Mouse (Mus musculus) Patski (cell line): ENCODE measurements at regions not wholly inside any gene's neighbourhood (a gene's known extent, or its start where the extent isn't known, plus 50 kb on each side); places are given as distances from the start of the nearest gene placed in this dataset.

Source experiments
- ATAC-seq: fragments of 100-300 bp; one replicate; pipeline ENCODE4 v1.8.0; 2021
- CTCF ChIA-PET: fragments of 350-600 bp; sonication (Branson Sonifier 250); formaldehyde crosslinking; loops from one replicate; lab custom pipeline; 2022; ENCODE audit warnings: inconsistent platforms; lab: Charles Lee
- POLR2A ChIA-PET: fragments of 350-600 bp; sonication (Branson Sonifier 250); formaldehyde crosslinking; loops from one replicate; lab custom pipeline; 2022; ENCODE audit warnings: antibody characterized with exemption, inconsistent platforms; lab: Charles Lee
- DNase-seq: peaks from one replicate; pipeline ENCODE4 v3.0.0-alpha.2; 2011; ENCODE audit warnings: low read depth, low spot score
- H3K27me3 ChIP-seq: fragments of 371-371 bp; one replicate; pipeline ENCODE4 v1.5.1; 2021
- CTCF ChIP-seq: fragments of 100-300 bp; IDR thresholded peaks from one replicate; pipeline ENCODE4 v1.5.1; 2021
- in situ Hi-C: fragments of 300-500 bp; cut with MboI; formaldehyde crosslinking; loops from 3 replicates; pipeline ENCODE4 v1.11.1; 2018; ENCODE audit warnings: low pct_unique_long_range_greater_than_20kb, mixed read lengths

DNA sequence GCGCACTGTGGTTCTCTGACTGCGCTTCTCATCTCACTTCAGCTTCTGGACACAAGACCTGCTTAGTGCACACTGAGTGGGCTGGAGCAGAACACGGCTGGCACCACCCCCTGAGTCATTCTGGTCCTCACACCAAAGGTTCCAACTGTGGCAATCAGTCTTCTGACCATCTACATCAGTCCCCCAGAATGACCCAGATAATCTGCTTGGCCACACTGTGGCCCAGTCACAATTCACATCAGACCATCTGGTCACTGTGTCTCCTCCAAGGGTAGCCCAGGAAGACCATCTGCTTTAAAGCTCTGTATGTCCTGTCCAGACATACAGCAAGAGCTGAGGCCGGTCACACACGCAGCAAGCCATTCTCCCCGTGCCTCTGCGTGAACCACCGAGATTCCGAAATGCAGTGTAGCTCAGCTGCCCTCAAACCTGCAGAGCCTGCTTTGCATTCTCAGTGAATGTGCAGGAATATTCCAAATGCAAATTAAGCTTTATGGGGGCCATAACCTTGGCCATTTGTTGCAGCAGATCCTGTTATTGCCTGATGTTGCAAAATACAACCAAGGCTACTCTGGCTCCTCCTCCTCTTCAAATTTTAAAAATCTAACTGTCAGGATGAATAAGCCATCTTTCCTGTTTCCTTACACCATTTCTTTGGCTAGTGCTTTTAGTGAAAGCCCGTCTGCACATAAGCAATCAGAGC is 135.1 kb upstream of the Azi2 start:
- in situ Hi-C loops: no loop called here
- H3K27me3 ChIP-seq: peaks cover 5% of the 10 kb centered on the region
- TF ChIP-seq CTCF: no peak
- ChIA-PET CTCF (interaction anchor here (1.3 kb wide), 1 partner anchor 10 kb away, joined by 3 read pairs; no protein-coding TSS in a partner anchor), POLR2A (no interaction called here)
- no peak for DNase-seq
- ATAC-seq: no peak

DNA sequence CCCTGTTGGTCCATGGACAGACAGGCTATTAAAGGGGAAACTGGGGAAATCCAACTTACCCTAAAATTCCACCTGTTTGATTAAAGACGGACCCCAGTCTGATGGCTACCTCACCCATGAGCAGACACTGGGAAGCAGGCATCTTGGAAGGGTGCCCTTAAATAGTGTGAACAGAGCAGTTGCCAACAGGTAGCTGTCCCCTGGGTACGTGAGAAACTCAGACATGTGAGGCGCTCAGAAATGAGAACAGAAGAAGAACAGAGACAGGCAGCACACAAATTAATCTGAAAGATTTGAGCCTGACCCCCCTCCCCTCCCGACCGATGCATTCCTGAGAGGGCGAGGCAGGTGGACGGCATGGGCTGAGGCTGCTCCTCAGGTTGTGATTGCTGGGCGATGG is 135.7 kb upstream of the Azi2 start:
- in situ Hi-C loops: no loop called here

DNA sequence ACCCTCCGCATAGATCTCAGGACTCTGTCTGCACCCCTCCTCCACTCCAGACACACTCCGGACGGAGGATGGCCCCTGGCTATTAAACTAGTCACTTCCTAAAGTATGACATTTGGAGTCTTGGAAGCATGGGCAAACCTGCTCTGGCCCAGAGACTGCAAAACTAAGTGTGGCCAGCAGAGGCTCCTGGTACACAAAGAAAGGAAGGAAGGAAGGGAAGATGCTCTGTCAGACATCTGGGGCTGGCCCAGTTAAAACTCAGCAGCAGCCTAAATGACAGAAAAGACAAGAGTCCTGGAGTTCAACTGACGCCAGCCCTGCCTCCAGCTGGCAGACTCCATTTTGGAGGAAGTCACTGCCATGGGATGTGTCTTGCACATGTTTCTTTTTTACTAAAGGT is 137.3 kb upstream of the Azi2 start:
- in situ Hi-C loops: no loop called here
- ChIA-PET POLR2A (no interaction called here), CTCF (interaction anchor here (1.0 to 1.4 kb wide), 2 partner anchors 64 to 137 kb away, joined by 5 read pairs; partner anchors contain the start of gene Azi2)
- H3K27me3 ChIP-seq: peaks cover 5% of the 10 kb centered on the region
- DNase-seq (no peak), ATAC-seq (peak; percentile 75)
- TF ChIP-seq CTCF: peak; percentile 81

More for the DNA sequence above, 135.7 kb upstream of the Azi2 start:
- no peak for ATAC-seq
- DNase-seq: no peak
- ChIA-PET POLR2A (no interaction called here), CTCF (interaction anchor here (1.3 kb wide), 1 partner anchor 10 kb away, joined by 3 read pairs; no protein-coding TSS in a partner anchor)
- H3K27me3 ChIP-seq: peaks cover 5% of the 10 kb centered on the region
- no peak for TF ChIP-seq CTCF

DNA sequence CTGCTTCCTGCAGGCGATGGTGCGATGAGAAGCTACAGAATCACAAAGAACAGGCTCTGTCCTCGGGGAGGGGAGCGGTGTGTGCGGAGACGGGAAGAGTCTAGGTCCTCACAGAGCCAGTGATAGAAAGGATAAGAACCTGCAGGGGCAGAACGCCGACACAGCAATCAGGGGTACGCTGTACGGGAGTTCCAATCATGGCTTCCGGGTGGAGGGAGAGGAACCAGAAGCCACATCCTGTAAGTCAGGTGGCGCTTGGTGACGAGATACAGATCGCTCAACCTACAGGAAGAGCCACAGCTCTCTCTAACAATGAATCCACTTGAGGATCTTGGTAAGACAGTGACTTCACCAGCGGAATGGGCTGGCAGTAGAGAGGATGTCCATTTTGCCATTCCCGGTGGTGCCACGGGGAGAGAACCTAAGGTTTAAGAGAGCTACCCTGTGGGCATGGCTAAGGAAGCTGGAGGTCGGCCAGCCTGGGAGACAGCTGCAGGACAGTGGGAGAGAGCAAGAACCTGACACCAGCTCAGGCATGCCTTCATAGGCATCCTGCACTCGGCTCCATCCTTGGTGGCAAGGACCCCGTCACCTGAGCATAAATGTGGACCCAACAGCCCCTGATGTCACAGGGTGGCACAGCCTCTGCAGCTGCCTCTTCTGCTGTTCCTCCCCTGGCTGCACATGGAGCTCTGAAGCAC is 137.9 kb upstream of the Azi2 start:
- ATAC-seq: peak; percentile 8
- no peak for DNase-seq
- ChIA-PET CTCF (interaction anchor here (1.0 to 1.4 kb wide), 2 partner anchors 64 to 138 kb away, joined by 5 read pairs; partner anchors contain the start of gene Azi2), POLR2A (no interaction called here)
- TF ChIP-seq CTCF: no peak
- in situ Hi-C loops: no loop called here
- peaks cover 5% of the 10 kb centered on the region for H3K27me3 ChIP-seq

DNA sequence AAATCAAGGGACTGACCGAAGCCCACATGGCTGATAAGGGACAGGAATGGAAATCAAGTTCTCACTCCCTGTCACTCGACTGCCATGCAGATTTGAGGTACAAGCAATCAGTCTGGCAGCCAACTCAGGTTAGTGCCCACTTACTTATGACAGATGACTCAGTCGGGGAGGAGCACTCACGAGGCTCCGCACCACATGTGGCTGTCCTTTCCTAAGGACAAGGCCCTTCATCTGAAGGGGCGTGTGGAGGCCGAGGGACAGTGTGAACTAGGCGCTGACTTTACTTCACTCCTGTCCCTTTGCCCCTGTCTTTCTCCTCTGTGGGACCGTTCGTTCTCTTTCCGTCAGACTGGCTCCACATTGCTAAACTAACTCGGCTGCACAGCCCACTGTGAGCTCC is 139.7 kb upstream of the Azi2 start:
- in situ Hi-C loops: no loop called here
- ChIA-PET POLR2A (no interaction called here), CTCF (interaction anchor here (1.4 kb wide), 1 partner anchor 12 kb away, joined by 3 read pairs; no protein-coding TSS in a partner anchor)
- no peak for ATAC-seq
- H3K27me3 ChIP-seq: peaks cover 5% of the 10 kb centered on the region
- no peak for TF ChIP-seq CTCF
- no peak for DNase-seq

DNA sequence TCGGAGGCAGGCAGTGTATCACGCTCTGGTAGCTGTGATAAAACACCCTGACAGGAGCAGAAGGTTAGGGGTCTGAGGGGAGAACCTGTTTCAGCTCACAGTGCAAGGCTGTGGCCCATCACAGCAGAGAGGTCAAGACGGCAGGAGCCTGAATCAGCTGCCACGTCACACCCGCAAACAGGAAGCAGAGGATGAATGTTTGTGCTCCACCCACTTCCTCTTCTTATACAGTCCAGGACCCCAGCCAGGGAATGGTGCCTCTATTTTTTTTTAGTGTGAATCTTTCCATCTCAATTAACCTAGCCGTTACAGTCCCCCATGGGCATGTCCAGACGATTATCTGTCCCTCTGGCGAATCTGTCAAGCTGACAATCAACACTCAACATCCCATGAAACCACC is 143.8 kb upstream of the Azi2 start:
- H3K27me3 ChIP-seq: peaks cover 8% of the 10 kb centered on the region
- CTCF ChIA-PET: no interaction called here
- in situ Hi-C loops: loop anchor here (10.0 kb wide), 1 partner anchor 138 kb away; no protein-coding TSS in a partner anchor
- POLR2A ChIA-PET: no interaction called here
- TF ChIP-seq CTCF: no peak
- ATAC-seq (no peak), DNase-seq (no peak)

DNA sequence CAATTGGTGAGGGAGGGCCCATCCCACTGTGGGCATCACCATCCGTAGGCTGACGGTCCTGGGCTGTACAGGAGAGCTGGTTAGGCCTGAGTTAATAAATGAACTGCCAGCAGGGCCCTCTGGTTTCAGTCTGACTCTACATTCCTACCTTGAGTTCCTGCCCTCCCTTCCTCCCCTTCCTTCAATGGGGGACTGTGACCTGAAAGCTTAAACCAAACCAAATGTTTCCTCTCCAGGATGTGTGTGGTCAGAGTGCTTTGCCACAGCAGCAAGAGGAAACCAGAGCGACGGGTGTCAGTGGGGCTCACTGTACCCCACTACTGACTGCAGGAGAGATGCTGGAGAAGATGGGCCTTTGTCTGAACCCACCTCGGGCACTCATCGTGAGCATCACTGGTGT is 147.7 kb upstream of the Azi2 start:
- POLR2A ChIA-PET: no interaction called here
- in situ Hi-C loops: loop anchor here (10.0 kb wide), 1 partner anchor 142 kb away; no protein-coding TSS in a partner anchor
- DNase-seq (no peak), ATAC-seq (no peak)
- H3K27me3 ChIP-seq: peaks cover 3% of the 10 kb centered on the region
- no peak for TF ChIP-seq CTCF
- CTCF ChIA-PET: interaction anchor here (0.6 kb wide), 1 partner anchor 439 kb away, joined by 3 read pairs; no protein-coding TSS in a partner anchor

DNA sequence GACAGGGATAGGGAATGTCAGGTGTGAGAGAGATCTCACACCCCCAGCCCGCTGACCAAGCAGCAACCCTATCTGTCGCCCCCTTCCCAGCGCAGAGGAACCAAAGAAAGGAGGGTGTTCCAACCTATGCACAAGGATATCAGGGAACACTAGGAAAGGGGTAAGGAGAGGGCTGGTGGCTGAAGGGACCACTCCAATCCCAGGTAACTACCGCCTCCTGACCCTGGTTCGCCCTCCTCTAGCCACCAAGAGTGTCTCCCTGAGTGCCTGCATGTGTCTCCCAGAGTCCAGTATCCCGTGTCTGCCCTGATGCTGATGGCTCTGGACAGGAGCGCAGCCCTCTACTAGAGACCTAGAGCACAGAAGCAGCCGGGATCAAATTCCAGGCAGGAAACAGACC is 167.1 kb upstream of the Azi2 start:
- DNase-seq (no peak), ATAC-seq (no peak)
- TF ChIP-seq CTCF: no peak
- ChIA-PET POLR2A (no interaction called here), CTCF (no interaction called here)
- in situ Hi-C loops: no loop called here
- peaks cover 29% of the 10 kb centered on the region for H3K27me3 ChIP-seq

DNA sequence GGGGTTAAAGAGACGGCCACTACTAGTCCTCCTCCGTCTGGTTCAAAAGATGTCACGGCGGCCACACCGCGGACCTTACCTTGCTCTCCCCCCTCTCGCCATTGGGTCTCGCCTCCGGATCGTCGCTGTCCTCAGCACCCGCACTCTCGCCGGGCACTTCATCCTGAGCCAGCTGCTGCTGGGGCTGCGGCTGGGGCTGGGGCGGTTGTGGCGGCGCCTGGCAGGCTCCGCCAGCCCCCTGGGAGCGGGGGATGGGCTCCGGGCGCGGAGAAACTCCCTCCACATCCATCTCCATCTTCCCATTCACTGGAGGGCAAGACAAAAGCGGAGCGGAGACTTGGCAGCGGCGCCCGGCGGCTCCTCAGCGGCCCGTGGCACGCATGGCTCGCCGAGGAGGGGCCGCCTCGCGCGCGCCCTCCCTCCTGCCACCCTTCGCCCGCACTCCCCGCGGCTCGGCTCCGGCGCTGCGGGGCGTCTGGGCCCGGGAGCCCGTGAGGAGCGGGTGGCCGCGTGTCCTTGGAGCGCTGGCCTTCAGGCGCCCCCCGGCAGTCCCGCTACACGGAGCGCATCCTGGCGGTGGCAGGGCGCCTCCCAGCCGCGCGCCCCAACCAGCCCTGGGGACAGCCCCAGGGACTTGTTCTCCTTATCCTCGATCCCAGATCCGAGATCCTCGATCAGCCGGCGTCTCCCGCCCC is 167.8 kb upstream of the Azi2 start:
- peaks cover 29% of the 10 kb centered on the region for H3K27me3 ChIP-seq
- in situ Hi-C loops: no loop called here
- no peak for DNase-seq
- ChIA-PET CTCF (no interaction called here), POLR2A (no interaction called here)
- TF ChIP-seq CTCF: no peak
- peak; percentile 76 for ATAC-seq

DNA sequence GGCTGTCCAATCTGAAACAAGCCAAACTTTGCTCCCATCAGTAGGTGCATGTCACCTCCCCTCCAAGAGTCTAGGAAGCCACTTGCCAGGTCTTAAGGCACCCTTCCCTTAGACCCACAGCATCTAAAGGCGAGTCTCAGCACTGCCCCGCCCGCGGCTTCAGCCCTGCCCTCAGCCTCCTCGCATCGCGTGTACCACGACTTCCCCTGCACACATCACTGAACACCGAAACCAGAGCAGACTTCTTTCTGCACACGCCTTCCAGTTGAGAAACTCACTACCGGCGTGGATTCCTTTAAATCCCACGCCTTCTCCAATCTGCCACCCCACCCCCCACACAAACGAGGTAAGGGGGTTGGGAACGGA is 168.3 kb upstream of the Azi2 start:
- peaks cover 29% of the 10 kb centered on the region for H3K27me3 ChIP-seq
- DNase-seq (no peak), ATAC-seq (peak; percentile 51)
- ChIA-PET POLR2A (no interaction called here), CTCF (no interaction called here)
- in situ Hi-C loops: no loop called here
- TF ChIP-seq CTCF: no peak

DNA sequence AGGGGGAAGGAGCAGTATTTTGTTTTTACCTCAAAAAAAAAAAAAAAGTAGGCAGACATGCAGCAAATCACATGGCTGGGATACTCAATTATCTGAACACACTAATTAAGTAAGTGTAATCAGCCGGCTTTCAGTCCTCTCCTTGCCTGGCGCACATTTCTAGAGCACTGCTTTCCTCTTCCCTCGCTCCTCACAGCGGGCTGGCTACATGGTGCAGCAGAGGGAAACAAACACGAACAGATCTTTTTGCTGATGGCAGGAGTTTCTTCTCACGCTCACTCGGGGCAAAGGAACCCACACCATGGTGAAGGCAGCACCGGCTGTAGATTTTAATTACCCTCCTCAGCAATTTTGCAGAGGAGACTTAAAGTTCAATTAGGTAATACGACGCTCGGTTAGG is 169.7 kb upstream of the Azi2 start:
- no peak for ATAC-seq
- DNase-seq: no peak
- ChIA-PET CTCF (interaction anchor here (0.6 kb wide), 1 partner anchor 30 kb away, joined by 3 read pairs; no protein-coding TSS in a partner anchor), POLR2A (no interaction called here)
- in situ Hi-C loops: no loop called here
- TF ChIP-seq CTCF: no peak
- peaks cover 23% of the 10 kb centered on the region for H3K27me3 ChIP-seq
